Mouse (Mus musculus) gastrocnemius, adult 18-20 months (tissue): ENCODE measurements around the gene Chmp4b. TPM values are rescaled to one million over a fixed set of nuclear protein-coding genes. Genes with fewer than 3 reads are reported as not detected.
A peak's percentile ranks its signal among the peaks of the same experiment; 100 is the strongest.

Experiments used
- DNase-seq: peaks from one replicate; pipeline ENCODE4 v3.0.0; 2021; ENCODE audit warnings: low spot score
- total RNA-seq, 2 experiments: library from RNA; stranded (reverse); gene quantifications; 2 replicates each; pipeline ENCODE4 v1.2.3; 2021

The Chmp4b gene
- total RNA-seq, 2 experiments from 2014 or later: 121 to 127 TPM

DNA sequence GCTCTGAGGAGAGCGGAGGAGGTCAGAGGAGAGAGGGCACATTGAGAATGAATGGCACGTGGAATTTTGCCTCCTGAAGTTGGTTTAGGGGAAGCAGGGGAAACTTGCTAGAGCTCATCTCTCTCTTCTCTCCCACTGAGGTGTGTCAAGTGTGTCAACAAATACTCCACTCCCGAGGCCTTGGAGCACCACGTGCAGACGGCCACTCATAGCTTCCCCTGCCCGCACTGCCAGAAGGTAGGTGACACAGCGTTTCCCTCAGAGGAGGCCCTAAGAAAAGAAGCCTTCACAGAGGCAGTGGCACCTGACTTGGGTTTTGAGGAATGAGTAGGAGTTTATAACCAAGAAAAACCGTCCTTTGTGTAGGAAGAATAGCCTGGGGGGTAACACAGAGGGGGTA, 10.3 kb upstream of the Chmp4b start:
- no peak for DNase-seq

GRCm38 (mm10) chr2:154642005-154642459, 9.5 kb upstream of the Chmp4b start:
- DNase-seq: no peak

- no peak for DNase-seq
Observed at GRCm38 (mm10) chr2:154642712-154643385, 8.7 kb upstream of the Chmp4b start.

DNA sequence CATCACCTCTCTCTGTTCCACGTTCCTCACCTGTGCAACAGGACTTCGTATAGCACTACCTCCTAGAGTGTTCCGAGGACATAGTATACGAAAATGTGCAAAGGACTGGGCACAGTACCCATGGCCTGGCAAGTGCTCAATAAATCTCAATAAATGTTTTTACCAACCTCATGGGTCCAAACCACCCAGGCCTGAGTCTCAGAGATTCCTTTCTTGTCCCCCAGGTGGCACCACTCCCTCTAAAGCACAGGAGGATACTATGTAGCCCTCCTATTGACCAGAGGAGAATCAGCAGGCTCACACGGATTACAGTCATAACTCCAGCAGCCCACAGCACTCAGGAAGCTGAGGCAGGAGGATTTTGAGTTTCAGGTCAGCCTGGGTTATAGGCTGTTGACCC, 4.9 kb upstream of the Chmp4b start:
- no peak for DNase-seq

- DNase-seq: no peak
Observed at GRCm38 (mm10) chr2:154648086-154648485, 3.4 kb upstream of the Chmp4b start.

- DNase-seq: no peak
Observed at GRCm38 (mm10) chr2:154650404-154650803, 1.1 kb upstream of the Chmp4b start.

- DNase-seq: no peak
Observed at GRCm38 (mm10) chr2:154654976-154655375, 3.5 kb downstream of the Chmp4b start.

DNA sequence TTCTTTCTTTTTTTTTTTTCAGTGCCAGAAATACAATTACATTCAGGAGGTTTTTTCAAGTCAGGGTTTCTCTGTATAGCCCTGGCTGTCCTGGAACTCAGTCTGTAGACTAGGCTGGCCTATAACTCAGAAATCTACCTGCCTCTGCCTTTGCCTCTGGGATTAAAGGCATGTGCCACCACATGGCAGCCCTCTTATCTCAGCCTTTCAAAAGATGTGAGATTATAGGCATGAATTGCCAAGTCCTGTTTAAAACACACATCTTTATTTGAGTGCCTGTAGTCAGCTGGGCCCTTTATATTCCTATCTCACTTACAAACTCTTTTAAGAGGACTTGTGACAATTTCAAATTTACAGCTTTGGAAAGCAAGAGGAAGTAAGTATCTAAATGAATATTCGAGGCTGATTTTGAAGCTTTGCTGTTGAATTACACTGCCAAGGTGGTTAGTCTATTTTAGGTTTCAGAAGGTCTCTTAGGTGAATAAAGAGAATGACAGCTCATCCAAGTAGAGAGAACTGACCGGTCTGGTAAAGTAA, 4.4 kb downstream of the Chmp4b start:
- DNase-seq: no peak

DNA sequence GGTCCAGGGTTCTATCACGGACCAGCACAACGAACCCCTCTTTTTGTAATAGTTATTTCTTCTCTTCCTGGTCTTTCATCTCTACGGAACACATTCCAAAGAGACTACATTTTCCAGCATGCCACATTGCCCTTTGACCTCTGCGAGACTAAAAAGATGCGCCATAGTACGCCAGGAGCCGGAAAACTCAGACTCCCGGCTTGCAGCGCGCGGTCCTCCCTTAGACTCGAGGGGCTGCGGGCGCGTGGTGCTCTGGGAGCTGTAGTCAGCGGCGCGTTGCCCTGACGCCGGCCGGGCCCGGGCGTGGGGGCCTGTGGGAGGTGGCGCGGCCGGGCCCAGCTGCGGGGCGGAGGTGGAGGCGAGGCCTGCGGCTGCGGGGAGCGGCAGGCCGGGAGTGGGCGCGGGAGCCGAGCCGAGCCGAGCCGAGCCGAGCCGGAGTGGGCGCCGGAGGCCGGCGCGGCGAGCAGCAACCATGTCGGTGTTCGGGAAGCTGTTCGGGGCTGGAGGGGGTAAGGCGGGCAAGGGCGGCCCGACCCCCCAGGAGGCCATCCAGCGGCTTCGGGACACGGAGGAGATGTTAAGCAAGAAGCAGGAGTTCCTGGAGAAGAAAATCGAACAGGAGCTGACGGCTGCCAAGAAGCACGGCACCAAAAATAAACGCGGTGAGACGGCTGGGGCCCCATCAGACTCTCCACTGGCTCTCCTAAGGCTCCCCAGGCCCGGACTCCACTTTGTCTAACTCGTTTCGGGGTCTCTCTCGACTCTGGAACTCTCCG, 5.4 kb downstream of the Chmp4b start:
- peak; percentile 98 for DNase-seq

- peak; percentile 30 for DNase-seq
Observed at GRCm38 (mm10) chr2:154657486-154658237, 6.2 kb downstream of the Chmp4b start.

DNA sequence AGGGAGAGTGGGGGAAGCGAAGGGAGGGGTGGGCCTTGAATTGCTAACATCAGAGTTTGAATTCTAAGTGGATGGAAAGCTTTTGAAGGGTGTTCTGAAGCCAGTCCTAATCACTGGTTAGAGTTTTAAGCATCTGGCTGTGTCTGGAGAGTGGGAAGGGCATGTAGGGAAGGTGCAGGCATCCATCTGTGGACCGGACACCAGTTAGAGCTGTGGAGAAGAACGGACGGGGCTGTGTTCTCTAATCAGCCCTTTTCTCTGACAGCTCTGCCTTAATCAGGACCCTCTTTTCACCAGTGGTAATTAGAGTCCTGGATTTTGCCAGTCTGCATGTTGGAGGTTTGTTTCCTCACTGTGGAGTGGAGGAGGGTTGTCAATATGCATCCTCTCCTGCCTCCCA, 7.6 kb downstream of the Chmp4b start:
- no peak for DNase-seq

DNA sequence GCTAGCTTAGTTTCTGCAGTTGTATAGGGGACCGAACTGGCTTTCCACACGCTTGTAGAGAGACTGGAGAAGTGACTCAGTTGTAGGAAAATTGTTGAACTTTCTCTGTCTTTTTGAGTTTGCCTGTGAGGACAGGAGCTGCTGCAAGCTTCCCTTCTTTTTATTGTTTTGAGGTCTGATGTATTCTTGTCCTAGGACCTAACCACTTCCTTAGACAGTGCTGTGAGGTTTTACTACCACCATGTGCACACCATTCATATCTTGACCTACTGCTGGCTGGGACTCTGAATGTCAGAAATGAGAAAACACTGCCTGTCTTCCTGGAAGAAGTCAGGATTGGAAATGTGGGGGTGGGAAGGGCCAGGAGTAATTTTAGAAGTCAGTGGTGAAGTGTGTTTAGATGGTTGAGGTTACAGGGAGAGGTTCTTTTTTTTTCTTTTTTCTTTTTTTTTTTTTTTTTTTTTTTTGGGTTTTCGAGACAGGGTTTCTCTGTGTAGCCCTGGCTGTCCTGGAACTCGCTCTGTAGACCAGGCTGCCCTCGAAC, 8.1 kb downstream of the Chmp4b start:
- no peak for DNase-seq

- no peak for DNase-seq
Observed at GRCm38 (mm10) chr2:154668680-154669079, 17.2 kb downstream of the Chmp4b start.

DNA sequence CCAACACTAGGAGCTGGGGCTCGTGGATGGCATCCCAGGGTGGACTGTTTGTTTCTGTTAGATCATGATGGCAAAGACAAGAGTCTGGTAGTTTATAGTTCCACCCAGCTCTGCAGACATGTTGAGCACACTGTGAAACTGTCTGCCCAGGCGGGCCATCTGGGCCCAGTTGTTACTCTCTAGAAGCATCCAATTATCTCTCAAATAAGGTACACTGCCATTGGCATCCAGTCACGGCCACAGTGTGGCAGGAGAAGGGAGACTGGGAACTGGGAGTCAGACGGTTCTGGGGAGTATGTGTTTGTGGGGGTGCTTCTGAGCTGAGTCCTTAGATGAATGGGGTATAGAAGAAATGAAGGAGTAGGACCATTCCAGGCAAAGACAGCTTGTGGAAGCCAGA, 18.6 kb downstream of the Chmp4b start:
- DNase-seq: no peak

- no peak for DNase-seq
Observed at GRCm38 (mm10) chr2:154670741-154671140, 19.2 kb downstream of the Chmp4b start.

- no peak for DNase-seq
Observed at GRCm38 (mm10) chr2:154674008-154674407, 22.5 kb downstream of the Chmp4b start.

DNA sequence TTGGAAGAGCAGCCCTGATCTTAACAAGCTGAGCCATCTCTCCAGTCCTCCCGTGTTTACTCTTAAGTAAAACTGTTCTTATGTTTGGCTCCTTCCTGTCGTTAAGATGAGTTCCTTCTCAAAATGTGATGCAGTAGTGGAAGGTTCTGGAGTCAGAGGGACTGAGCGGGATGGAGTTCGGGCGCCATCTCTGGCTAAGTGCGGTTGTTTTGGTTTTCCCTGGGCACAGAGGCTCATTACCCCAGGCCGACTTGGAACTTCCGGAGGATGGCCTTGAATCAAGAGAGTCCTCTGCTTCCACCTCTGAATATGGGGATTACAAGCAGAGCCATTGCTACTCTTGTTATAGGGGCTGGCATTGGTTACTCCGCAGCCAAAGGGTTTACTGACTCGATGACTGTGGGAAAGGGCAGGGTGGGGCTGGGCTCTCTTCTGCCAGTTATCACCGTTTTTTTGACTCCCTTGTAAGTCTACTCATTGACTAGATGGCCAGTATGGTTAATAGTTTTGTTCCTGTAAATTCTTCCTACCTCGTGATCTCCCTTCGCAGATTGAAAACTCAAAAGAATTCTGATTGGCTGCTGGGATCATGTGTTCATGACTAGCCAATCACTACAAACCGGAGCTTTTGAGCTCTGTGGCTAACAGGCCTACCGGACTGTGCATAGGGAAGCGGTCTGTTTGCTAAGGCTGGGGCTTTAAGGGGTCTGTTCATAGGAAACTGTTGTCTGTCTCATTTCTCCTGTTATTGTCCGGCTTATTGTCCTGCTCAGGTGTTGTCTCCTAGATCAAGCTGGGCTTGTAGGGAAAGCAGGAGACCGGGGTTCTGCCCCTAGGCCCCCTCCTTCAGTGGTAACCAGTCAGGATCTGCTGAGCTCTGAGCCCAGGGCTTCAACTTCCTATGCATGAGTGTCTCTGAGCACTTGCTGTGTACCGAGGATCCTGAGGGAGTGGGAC, 25.4 kb downstream of the Chmp4b start:
- peak; percentile 61 for DNase-seq

GRCm38 (mm10) chr2:154677651-154678139, 26.2 kb downstream of the Chmp4b start:
- DNase-seq: peak; percentile 24

GRCm38 (mm10) chr2:154678995-154679394, 27.5 kb downstream of the Chmp4b start:
- no peak for DNase-seq

GRCm38 (mm10) chr2:154680337-154680736, 28.8 kb downstream of the Chmp4b start:
- no peak for DNase-seq
